Mouse (Mus musculus): ENCODE results near the gene Ell. TPM values are rescaled to one million over a fixed set of nuclear protein-coding genes. Genes with fewer than 3 reads are reported as not detected.

Ell gene
- polyA plus RNA-seq, 1 experiment from 2014 or later: 18.0 TPM

DNA sequence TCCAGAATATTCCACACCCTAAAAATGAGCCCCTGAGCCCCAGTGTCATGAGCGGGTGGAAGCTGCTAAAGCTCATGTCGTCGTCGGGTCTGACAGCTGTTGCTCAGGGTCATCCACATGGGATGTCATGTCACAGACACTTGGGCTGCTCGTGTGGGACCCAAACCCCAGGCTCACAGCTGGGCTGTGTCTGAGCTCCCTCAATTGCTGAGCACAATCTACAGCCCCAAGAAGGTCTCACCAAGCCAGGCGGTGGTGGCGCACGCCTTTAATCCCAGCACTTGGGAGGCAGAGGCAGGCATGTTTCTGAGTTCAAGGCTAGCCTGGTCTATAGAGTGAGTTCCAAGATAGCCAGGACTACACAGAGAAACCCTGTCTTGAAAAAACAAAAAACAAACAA is 76.0 kb downstream of the Ell start:
- no peak for ATAC-seq
- Histone ChIP-seq H3K4me2 (replicated peaks) (no peak overlapping the region), H3K9ac (replicated peaks) (no peak overlapping the region), H3K9me3 (no peaks in the 10 kb centered on the region), H3K4me1 (replicated peaks) (peaks cover 26% of the 10 kb centered on the region), H3K27me3 (0 out of 2 replicates have a peak, but pooled peaks cover 1% of the 10 kb centered on the region), H3K4me3 (replicated peaks) (no peak overlapping the region), H3K27ac (no peak overlapping the region), H3K36me3 (no peaks in the 10 kb centered on the region)
- 85% methylated on average over 8 of the region's 8 CpGs for WGBS

DNA sequence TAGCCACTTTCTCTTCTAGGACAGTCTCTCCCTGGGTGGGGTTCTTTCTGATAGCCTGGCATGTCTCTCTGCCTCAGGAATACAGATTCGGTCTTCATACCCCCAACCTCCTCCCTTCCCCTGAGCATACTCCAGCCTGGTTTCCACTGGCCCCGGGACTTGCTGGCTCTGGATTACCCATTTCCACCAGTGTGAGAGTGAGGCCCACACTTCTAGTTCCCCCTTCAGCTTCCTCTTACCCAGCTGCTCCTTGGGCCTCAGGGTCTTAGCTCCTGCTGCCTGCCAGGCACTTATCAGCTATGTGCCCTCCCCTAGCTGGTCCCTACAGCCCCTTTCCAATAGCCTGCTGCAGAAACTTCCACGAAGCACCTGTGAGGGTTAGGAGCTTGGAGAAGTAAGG is 76.6 kb downstream of the Ell start, which contains the start of gene Lrrc25:
TSS of gene Lrrc25 (plus strand) at position 262 of the 400 bp plus-strand sequence.
- Histone ChIP-seq H3K9me3 (no peaks in the 10 kb centered on the region), H3K27ac (no peak within 1 kb of the TSS), H3K4me2 (replicated peaks) (no peak within 1 kb of the TSS), H3K4me1 (replicated peaks) (peaks cover 21% of the 10 kb centered on the region), H3K9ac (replicated peaks) (no peak within 1 kb of the TSS), H3K36me3 (no peaks in the 10 kb centered on the region), H3K27me3 (0 out of 2 replicates have a peak, but pooled peaks cover 5% of the 10 kb centered on the region), H3K4me3 (replicated peaks) (no peak within 1 kb of the TSS)
- ATAC-seq: no peak
- WGBS: 87% methylated on average over 3 of the region's 3 CpGs

DNA sequence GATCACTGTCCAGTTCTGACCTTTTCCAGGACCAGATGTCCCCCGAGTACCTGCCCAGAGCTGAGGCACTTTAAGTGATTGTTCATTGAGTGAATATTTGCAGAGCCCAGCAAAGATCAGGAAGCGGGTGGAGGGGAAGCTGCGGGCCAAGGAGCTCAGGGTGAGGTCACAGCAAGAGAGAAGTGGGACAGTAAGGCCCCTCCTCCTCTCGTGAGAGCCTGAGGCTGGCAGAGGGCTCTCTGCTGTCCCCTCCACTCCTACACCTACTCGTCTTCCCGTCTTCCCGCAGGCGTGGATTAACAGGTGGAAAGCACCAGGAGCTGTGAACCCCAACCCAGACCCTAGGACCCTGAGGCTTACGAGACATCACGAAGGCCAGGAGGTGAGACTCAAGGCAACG is 77.4 kb downstream of the Ell start:
- no peaks in the 10 kb centered on the region for H3K36me3 ChIP-seq
- no peak for ATAC-seq
- no peaks in the 10 kb centered on the region for H3K9me3 ChIP-seq
- H3K4me1 ChIP-seq (replicated peaks): peaks cover 13% of the 10 kb centered on the region
- H3K27me3 ChIP-seq: peaks cover 9% of the 10 kb centered on the region; the same call in 1 of the 2 replicates
- WGBS: 68% methylated on average over 11 of the region's 11 CpGs
- no peak overlapping the region for H3K4me3 ChIP-seq (replicated peaks)
- H3K27ac ChIP-seq: no peak overlapping the region
- no peak overlapping the region for H3K9ac ChIP-seq (replicated peaks)
- no peak overlapping the region for H3K4me2 ChIP-seq (replicated peaks)

DNA sequence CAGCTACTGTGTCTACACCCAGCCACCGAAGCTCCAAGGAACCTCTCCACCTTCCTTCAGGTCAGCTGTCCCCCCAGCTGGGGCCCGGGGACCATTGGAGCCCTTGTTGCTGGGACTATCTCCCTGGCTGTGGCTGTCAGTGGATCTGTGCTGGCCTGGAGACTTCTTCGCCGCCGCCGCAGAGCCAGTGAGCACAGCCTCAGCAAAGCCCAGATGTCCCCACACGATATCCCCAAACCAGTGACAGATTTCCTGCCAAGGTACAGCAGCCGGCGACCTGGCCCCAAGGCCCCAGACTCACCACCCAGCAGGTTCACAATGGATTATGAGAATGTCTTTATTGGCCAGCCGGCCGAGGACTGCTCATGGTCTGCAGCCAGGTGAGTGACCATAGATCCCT is 78.7 kb downstream of the Ell start:
- H3K27ac ChIP-seq: no peak overlapping the region
- peaks cover 11% of the 10 kb centered on the region; the same call in 1 of the 2 replicates for H3K4me1 ChIP-seq (replicated peaks)
- H3K4me2 ChIP-seq (replicated peaks): no peak overlapping the region
- no peaks in the 10 kb centered on the region for H3K9me3 ChIP-seq
- WGBS: 82% methylated on average over 11 of the region's 11 CpGs
- no peak for ATAC-seq
- peaks cover 21% of the 10 kb centered on the region; the same call in 1 of the 2 replicates for H3K27me3 ChIP-seq
- H3K4me3 ChIP-seq (replicated peaks): no peak overlapping the region
- 0 out of 2 replicates have a peak overlapping the region, but pooled peaks have one; percentile 10 for H3K9ac ChIP-seq (replicated peaks)
- no peaks in the 10 kb centered on the region for H3K36me3 ChIP-seq

DNA sequence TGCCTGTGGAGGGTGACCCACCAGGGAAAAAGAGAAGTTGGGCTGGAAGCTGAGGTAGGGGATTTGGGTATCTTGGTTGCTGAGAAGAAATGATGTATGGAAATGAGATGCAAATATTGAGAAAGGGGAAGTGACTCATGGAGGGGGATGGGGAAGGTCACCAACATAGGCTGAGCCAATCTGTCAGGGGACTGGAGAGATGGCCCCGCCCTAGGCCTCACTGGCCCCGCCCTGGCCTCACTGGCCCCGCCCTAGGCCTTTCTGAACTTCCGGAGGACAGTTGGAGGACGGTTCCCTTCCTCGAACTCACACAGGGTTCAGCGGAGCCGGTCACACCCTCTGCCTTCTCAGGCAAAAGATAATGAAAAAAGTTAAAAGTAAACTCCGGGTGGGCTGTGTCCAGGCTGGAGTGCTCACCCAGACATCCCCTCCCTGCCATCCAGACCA is 79.7 kb downstream of the Ell start:
- WGBS: 32% methylated on average over 9 of the region's 9 CpGs
- Histone ChIP-seq H3K9ac (replicated peaks) (no peak overlapping the region), H3K36me3 (no peaks in the 10 kb centered on the region), H3K27me3 (peaks cover 21% of the 10 kb centered on the region; the same call in 1 of the 2 replicates), H3K4me2 (replicated peaks) (no peak overlapping the region), H3K4me1 (replicated peaks) (peaks cover 11% of the 10 kb centered on the region; the same call in 1 of the 2 replicates), H3K27ac (no peak overlapping the region), H3K9me3 (no peaks in the 10 kb centered on the region), H3K4me3 (replicated peaks) (no peak overlapping the region)
- peak; percentile 18; the same call in 1 of the 2 replicates for ATAC-seq

DNA sequence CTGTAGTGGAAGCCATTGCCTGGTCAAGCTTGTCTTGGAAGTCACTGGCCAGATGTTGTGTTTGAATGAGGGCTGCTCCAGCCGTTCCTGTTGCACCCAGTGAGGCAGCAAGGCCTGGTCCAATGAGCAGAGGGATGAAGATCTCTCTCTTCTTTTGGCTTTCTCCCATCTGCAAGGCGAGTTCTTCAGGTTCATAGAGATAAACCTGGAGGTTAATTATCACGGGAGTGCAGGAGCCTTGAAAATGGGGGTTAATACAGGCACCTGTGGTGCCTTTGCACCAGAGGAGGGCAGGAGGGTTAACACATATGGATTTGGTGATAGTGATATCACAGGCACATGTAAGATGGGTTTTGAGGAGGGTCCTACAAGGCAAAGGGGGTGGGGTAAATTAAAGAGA is 83.0 kb downstream of the Ell start:
- ATAC-seq: no peak
- no peak overlapping the region for H3K4me3 ChIP-seq (replicated peaks)
- WGBS: 63% methylated on average over 3 of the region's 3 CpGs

DNA sequence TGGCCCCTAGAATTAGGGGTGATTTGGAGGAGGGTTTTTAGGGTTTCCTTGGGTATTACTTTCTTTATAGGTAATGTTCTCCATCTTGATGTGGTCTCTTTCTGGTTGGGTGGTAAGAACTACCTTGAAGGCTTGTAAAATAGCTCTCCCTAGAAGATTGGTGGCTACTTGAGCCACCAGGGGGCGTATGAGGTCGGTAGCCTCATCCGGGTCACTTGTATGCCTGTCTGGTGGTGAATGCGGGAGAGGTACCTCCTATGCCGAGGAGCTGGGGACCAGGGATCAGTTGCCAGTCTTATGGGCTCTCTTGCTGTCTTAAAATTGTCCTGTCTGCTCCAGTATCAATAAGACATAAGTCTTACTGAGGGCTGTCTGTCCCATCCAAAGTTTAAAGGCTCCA is 85.8 kb downstream of the Ell start:
- WGBS: 32% methylated on average over 5 of the region's 5 CpGs
- H3K27ac ChIP-seq: no peak overlapping the region
- no peak overlapping the region for H3K9ac ChIP-seq (replicated peaks)
- no peaks in the 10 kb centered on the region for H3K36me3 ChIP-seq
- peaks cover 11% of the 10 kb centered on the region for H3K4me1 ChIP-seq (replicated peaks)
- no peaks in the 10 kb centered on the region for H3K9me3 ChIP-seq
- H3K4me2 ChIP-seq (replicated peaks): no peak overlapping the region
- peaks cover 21% of the 10 kb centered on the region; the same call in 1 of the 2 replicates for H3K27me3 ChIP-seq
- no peak overlapping the region for H3K4me3 ChIP-seq (replicated peaks)
- ATAC-seq: no peak

More for the DNA sequence above, 83.0 kb downstream of the Ell start:
- Histone ChIP-seq H3K4me2 (replicated peaks) (no peak overlapping the region), H3K36me3 (no peaks in the 10 kb centered on the region), H3K9ac (replicated peaks) (no peak overlapping the region), H3K27me3 (peaks cover 21% of the 10 kb centered on the region; the same call in 1 of the 2 replicates), H3K4me1 (replicated peaks) (peaks cover 11% of the 10 kb centered on the region; the same call in 1 of the 2 replicates), H3K27ac (no peak overlapping the region), H3K9me3 (no peaks in the 10 kb centered on the region)

DNA sequence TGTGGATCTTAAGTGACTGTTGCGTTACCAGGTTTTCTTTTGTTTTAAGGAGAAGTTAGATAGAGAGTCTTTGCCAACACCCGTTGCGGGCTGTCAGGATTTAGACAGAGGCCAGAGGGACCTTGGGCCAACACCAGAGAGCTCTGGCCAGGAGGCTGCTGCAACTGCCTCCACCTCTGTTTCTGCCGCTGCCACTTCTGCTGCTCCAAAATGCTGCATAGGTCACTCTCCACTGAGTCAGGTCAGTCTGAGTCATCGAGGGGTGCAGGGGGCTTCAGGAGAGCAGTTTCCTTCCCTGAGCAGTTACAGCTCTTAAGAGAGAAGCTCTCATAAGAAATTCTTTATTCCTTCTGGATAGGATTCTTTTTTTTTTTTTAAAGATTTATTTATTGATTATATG is 87.8 kb downstream of the Ell start:
- no peaks in the 10 kb centered on the region for H3K9me3 ChIP-seq
- peaks cover 20% of the 10 kb centered on the region for H3K4me1 ChIP-seq (replicated peaks)
- ATAC-seq: no peak
- peaks cover 23% of the 10 kb centered on the region for H3K27me3 ChIP-seq
- no peak overlapping the region for H3K4me2 ChIP-seq (replicated peaks)
- no peak overlapping the region for H3K4me3 ChIP-seq (replicated peaks)
- no peaks in the 10 kb centered on the region for H3K36me3 ChIP-seq
- H3K9ac ChIP-seq (replicated peaks): no peak overlapping the region
- no peak overlapping the region for H3K27ac ChIP-seq
- WGBS: 88% methylated on average over 5 of the region's 5 CpGs

DNA sequence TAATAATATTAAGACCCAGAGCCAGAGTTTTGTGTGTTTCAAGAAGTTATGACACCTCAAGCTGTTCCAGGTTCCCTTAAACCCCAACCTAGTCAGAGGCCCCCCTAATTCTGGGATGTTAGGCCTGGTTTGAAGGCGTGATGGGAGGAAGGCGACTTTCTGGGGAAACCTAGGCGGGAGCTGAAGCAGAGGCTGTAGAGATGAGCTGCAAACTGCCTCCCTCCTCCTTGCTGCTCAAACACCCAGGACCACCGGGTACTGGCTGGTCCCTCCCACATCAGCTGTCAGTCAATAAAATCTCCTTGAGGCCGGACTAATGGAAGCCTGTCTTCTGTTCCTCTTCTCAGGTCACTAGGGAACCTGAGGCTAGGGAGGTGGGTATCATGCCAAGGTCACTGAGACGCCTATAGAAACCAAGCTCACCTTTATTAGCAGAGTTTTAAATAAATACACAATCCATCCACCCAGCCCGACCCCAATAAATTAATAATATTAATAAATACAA is 89.8 kb downstream of the Ell start:
- peak overlapping the region; percentile 60 for H3K4me2 ChIP-seq (replicated peaks)
- 63% methylated on average over 7 of the region's 7 CpGs for WGBS
- peaks cover 16% of the 10 kb centered on the region for H3K27me3 ChIP-seq
- peak; percentile 34 for ATAC-seq
- H3K9me3 ChIP-seq: no peaks in the 10 kb centered on the region
- peak overlapping the region; percentile 48 for H3K4me3 ChIP-seq (replicated peaks)
- H3K27ac ChIP-seq: peak overlapping the region; percentile 64
- H3K9ac ChIP-seq (replicated peaks): peak overlapping the region; percentile 57
- no peaks in the 10 kb centered on the region for H3K36me3 ChIP-seq
- H3K4me1 ChIP-seq (replicated peaks): peaks cover 20% of the 10 kb centered on the region

DNA sequence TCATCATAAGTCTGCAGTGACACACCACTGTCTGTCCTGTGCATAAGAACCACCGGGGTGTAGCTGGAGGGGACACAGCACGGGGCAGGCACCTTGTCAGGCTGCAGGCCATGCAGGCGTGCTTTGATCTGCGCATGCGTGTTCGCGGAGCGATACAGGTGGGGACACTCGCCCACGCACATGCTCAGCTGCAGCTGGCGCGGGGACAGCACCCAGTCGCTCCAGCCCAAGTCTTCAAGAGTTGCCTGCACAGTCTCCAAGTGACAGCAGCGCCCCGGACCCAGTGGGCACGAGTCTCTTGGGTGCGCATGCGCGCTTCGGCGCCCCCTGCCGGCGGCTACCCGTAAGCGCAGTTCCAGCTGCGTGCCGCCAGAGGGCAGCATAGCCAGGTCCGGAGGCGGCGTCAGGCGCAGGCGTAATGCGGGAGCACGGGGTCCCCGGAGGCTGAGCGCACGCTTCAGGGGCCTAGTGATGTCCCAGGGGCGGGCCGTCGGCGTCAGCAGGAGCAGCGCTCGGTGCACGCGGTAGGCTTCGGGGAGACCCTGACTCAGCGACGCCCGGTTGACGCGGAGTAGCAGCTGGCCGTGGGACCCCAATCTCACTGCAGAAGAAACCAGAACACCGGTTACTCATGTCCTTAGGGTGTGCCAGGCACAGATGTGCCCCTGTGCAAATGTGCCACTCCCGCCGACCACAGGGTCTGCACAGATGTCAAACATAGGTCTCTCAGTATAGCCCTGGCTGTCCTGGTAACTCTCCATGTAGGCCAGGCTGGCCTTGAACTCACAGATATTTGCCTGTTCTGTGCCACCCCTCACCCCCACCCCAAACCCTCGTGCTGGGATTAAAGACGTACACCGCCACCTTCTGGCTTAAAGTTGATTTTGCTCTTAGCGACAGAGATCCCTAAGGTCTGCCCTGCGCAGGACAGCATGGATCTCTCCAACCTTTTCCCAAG is 90.6 kb downstream of the Ell start:
- peaks cover 16% of the 10 kb centered on the region for H3K27me3 ChIP-seq
- no peaks in the 10 kb centered on the region for H3K36me3 ChIP-seq
- H3K4me1 ChIP-seq (replicated peaks): peaks cover 20% of the 10 kb centered on the region
- WGBS: under 1% methylated on average over 60 of the region's 60 CpGs
- peak overlapping the region; percentile 57 for H3K9ac ChIP-seq (replicated peaks)
- peak overlapping the region; percentile 60 for H3K4me2 ChIP-seq (replicated peaks)
- peak overlapping the region; percentile 48 for H3K4me3 ChIP-seq (replicated peaks)
- no peaks in the 10 kb centered on the region for H3K9me3 ChIP-seq
- H3K27ac ChIP-seq: peak overlapping the region; percentile 64
- ATAC-seq: peak; percentile 94

DNA sequence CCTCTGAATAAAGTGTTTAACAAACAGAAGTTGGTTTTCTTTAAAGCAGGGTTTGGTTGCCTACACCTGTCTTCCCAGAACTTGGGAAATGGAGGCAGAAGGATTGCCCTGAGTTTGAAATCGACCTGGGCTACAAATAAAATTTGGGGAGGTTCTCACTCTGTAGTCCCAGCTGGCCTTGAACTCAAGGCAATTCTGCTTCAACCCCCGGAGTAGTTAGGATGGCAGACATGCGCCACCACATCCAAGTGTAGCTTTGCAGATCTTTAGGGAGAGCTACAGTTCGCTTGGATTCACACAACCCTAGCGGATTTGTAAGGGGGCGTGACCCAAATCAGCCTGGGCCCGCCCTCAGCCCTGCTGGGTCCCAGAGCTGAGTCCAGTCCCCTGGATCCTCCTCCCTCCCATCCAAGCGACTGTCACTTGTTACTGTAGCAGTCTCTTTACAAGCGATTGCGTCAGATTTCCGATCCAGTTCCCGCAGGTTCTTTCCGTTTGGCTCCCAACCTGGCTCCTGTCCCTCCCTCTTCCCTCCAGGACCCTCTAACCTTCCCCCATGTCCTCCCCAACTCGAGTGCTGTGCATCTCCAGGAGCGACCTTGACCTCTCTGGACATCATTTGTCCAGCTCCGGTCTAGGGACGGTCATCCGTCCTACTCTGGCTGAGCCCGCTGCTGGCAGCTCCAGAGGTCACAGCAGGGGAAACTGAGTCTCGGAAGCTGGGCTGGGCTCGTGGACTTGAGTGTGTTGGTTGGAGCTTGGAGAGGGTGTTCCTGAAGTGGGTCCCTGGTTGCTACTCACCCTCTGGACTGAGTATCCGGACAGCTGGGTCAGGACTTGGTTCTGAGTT is 91.5 kb downstream of the Ell start:
- no peak overlapping the region for H3K9ac ChIP-seq (replicated peaks)
- H3K9me3 ChIP-seq: no peaks in the 10 kb centered on the region
- no peak overlapping the region for H3K4me3 ChIP-seq (replicated peaks)
- peak; percentile 21; the same call in 1 of the 2 replicates for ATAC-seq
- peaks cover 16% of the 10 kb centered on the region for H3K27me3 ChIP-seq
- peak overlapping the region; percentile 60; the same call in 1 of the 2 replicates for H3K4me2 ChIP-seq (replicated peaks)
- H3K36me3 ChIP-seq: no peaks in the 10 kb centered on the region
- H3K4me1 ChIP-seq (replicated peaks): peaks cover 20% of the 10 kb centered on the region
- H3K27ac ChIP-seq: no peak overlapping the region
- WGBS: 14% methylated on average over 22 of the region's 22 CpGs
